Mouse (Mus musculus) lung, adult 2 months (tissue): ENCODE measurements around the gene Mettl16. TPM values are rescaled to one million over a fixed set of nuclear protein-coding genes. Genes with fewer than 3 reads are reported as not detected.

Source experiments
- DNase-seq: peaks from one replicate; pipeline ENCODE4 v3.0.0; 2022
- H3K4me1 ChIP-seq: fragments of 200-500 bp; 2 replicates; pipeline ENCODE4 v1.6.1; 2011; ENCODE audit warnings: low read length; ENCODE audit not compliant: control insufficient read depth, insufficient read depth
- H3K4me3 ChIP-seq: fragments of 200-500 bp; replicated peaks from 2 replicates; pipeline ENCODE3; 2011; ENCODE audit warnings: low read depth, mild to moderate bottlenecking, control low read depth, low read length; ENCODE audit errors: extremely low read depth
- CTCF ChIP-seq: fragments of 200-500 bp; IDR thresholded peaks from 2 replicates; pipeline ENCODE4 v1.5.1; 2011; ENCODE audit warnings: mild to moderate bottlenecking, low read length, control low read depth; ENCODE audit not compliant: insufficient read depth
- POLR2A ChIP-seq: fragments of 200-500 bp; IDR thresholded peaks from 2 replicates; pipeline ENCODE4 v1.6.1; 2011; ENCODE audit warnings: low read depth, mild to moderate bottlenecking, control low read depth, low read length, borderline replicate concordance; ENCODE audit errors: extremely low read depth
- WGBS: fragments of 180-500 bp; shearing (Covaris S2); methylation state at CpG from one replicate; pipeline ENCODE4 v1.1.7; 2018; 5-methylcytosine and 5-hydroxymethylcytosine counted together
- polyA plus RNA-seq: library from polyadenylated mRNA; depleted of rRNA; stranded (reverse); fragments of >200 nt; gene quantifications from 2 replicates; pipeline ENCODE4 v1.2.3, GENCODE M21; 2012

The Mettl16 gene
- polyA plus RNA-seq, 1 experiment, result 2.6 TPM

- peak; percentile 81 for DNase-seq
- TF ChIP-seq POLR2A (peak; percentile 51; the same call in 1 of the 2 replicates), CTCF (no peak)
- Histone ChIP-seq H3K4me1 (peaks cover 33% of the 10 kb centered on the region), H3K4me3 (peak overlapping the region; percentile 83)
- WGBS, result under 1% methylated on average over 20 of the region's 20 CpGs
Measured at GRCm38 (mm10) chr11:74829812-74830211, 59.2 kb downstream of the Mettl16 start.

GRCm38 (mm10) chr11:74830256-74831161 is 59.9 kb downstream of the Mettl16 start, which contains the start of gene Mnt:
Gene Mnt, plus strand, starts transcription at chr11:74830920.
- no peak for TF ChIP-seq CTCF
- peak; percentile 72; the same call in 1 of the 2 replicates for TF ChIP-seq POLR2A
- peak; percentile 99 for DNase-seq
- peak within 1 kb of the TSS; percentile 97 for H3K4me3 ChIP-seq
- under 1% methylated on average over 70 of the region's 70 CpGs for WGBS
- peaks cover 35% of the 10 kb centered on the region for H3K4me1 ChIP-seq

GRCm38 (mm10) chr11:74831191-74831605 is 60.6 kb downstream of the Mettl16 start:
- under 1% methylated on average over 35 of the region's 35 CpGs for WGBS
- H3K4me1 ChIP-seq, result peaks cover 34% of the 10 kb centered on the region
- no peak for DNase-seq

GRCm38 (mm10) chr11:74831606-74832451 is 61.2 kb downstream of the Mettl16 start:
- TF ChIP-seq CTCF, result no peak
- TF ChIP-seq POLR2A, result peak; percentile 82; the same call in 1 of the 2 replicates
- peak; percentile 100 for DNase-seq
- H3K4me1 ChIP-seq, result peaks cover 32% of the 10 kb centered on the region
- under 1% methylated on average over 61 of the region's 61 CpGs for WGBS
- peak overlapping the region; percentile 97 for H3K4me3 ChIP-seq

More at GRCm38 (mm10) chr11:74831191-74831605, 60.6 kb downstream of the Mettl16 start:
- no peak for TF ChIP-seq POLR2A
- no peak for TF ChIP-seq CTCF
- peak overlapping the region; percentile 97 for H3K4me3 ChIP-seq

- under 1% methylated on average over 26 of the region's 26 CpGs for WGBS
- Histone ChIP-seq H3K4me3 (peak overlapping the region; percentile 56), H3K4me1 (peaks cover 35% of the 10 kb centered on the region)
- DNase-seq, result peak; percentile 60
- TF ChIP-seq CTCF, result no peak
Measured at GRCm38 (mm10) chr11:74832503-74833143, 62.0 kb downstream of the Mettl16 start.

- Histone ChIP-seq H3K4me3 (no peak overlapping the region), H3K4me1 (peaks cover 29% of the 10 kb centered on the region)
- 72% methylated on average over 8 of the region's 8 CpGs for WGBS
- no peak for DNase-seq
- TF ChIP-seq CTCF (no peak), POLR2A (no peak)
Measured at GRCm38 (mm10) chr11:74833536-74834358, 63.1 kb downstream of the Mettl16 start.

GRCm38 (mm10) chr11:74834359-74834638 is 63.7 kb downstream of the Mettl16 start:
- 24% methylated on average over 1 of the region's 1 CpGs for WGBS
- Histone ChIP-seq H3K4me3 (no peak overlapping the region), H3K4me1 (peaks cover 29% of the 10 kb centered on the region)
- DNase-seq, result no peak
- no peak for TF ChIP-seq CTCF
- no peak for TF ChIP-seq POLR2A

GRCm38 (mm10) chr11:74834650-74835277 is 64.1 kb downstream of the Mettl16 start:
- no peak for TF ChIP-seq POLR2A
- TF ChIP-seq CTCF, result no peak
- 17% methylated on average over 5 of the region's 5 CpGs for WGBS
- Histone ChIP-seq H3K4me3 (no peak overlapping the region), H3K4me1 (peaks cover 28% of the 10 kb centered on the region)
- DNase-seq, result no peak
